Mouse (Mus musculus) spleen, postnatal 4 days (tissue): ENCODE data around the gene Gtf2f1.

ENCODE experiments used
- DNase-seq, 2 experiments: peaks; one replicate each; pipeline ENCODE4 v3.0.0; 2022; ENCODE audit warnings: low spot score in 2 of 2

Gene Gtf2f1

DNA sequence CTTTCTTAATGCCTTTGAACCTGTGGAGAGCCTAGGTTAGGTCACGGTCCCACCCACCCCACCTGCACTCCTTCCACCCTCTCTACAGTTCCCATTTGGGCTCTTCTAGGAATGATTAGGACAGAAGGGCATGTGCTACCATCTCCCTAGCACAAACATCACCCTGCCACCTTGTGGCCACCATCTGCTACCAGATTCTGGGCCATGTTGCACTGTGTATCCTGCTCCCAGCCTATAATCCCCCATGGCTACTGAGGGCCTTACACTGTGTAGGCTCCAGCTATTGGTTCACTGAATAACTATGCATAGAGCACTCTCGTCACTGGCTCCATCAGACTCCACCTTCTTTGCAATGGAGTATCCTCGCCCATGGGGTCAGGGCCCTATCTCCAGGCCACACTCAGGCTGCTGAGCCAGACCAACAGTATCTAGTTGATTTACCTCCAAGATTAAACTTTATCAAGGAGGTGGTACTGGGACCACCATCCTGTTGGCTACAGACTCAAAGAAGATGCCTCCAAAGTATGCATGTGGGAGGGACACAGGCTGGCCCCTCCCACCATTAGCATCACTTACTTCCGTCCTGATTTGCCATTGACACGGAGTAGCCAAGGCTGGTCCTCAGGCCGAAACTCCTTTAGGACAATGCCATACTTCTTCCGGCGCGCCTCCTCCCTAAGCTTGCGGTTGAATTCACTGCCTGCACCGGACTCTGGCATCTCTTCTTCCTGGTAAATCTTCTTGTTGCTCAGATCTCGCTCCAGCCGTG lies 3.8 kb downstream of the Gtf2f1 start:
- DNase-seq: no peak

GRCm38 (mm10) chr17:57003994-57004393 lies 7.1 kb downstream of the Gtf2f1 start:
- DNase-seq: no peak

- no peak for DNase-seq
Observed at GRCm38 (mm10) chr17:57001228-57001627, 9.9 kb downstream of the Gtf2f1 start.

GRCm38 (mm10) chr17:56999968-57000609 lies 11.0 kb downstream of the Gtf2f1 start, which contains the start of gene Pspn:
Pspn (minus strand) TSS chr17:57000018.
- no peak for DNase-seq

DNA sequence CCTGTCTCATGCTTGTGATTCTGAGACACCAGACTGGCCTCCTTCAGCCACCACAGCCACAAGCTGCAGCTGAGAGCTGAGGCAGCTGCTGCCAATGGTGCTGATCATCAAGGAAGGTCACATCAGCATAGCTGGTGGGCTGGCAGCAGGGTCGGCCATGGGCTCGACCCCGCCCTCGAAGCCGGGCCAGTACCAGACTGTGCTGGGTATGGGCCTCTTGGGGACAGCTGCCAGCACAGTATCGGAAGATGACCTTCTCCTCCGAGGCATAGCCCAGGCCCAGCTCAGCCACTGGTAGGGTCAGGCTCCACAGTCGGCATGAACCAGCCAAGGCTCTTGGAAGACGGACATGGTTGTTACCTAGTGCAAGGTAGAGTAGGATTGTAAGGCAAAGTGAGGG lies 11.7 kb downstream of the Gtf2f1 start:
- no peak for DNase-seq

GRCm38 (mm10) chr17:56997029-56997667 lies 13.9 kb downstream of the Gtf2f1 start, which contains the start of gene Alkbh7:
Alkbh7 (plus strand) TSS chr17:56997339.
- peak; percentile 94 to 95 for DNase-seq

DNA sequence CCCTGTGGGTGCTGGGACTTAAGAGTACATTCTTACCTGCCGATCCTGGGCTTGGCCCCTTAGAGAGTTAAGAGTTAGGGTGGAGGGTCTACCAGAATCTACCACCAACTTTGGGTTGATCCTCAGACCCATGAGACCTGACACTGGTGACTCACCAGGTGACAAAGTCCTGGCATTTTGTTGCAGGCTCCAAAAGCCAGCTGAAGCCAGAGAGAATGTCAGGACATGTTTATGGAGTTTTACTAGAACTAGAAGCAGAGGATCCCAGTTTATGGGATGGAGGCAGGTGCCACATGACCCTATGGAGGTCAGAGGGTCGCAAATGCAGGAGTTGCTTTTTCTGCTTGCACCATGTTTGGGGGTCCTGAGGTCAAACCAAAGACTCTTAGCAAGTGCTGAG lies 14.6 kb downstream of the Gtf2f1 start:
- DNase-seq: no peak

DNA sequence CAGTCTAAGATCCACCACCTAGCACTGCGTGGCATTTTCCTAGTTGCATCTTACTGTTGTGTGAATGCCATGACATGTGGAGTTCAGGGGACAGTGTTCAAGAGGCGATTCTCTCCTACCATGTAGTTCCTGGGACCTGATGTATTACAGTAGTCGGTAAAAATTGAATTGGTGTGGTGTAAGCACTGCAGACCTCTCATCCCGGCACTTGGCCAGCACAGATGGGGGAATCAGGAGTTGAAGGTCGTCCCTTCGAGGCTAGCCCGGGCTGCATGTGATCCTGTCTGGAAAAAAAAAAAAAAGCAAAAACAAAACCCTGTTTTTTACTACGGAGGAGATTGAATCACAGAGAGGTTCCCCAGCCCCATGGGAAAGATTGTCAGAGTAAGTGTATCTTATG lies 16.0 kb downstream of the Gtf2f1 start:
- no peak for DNase-seq

DNA sequence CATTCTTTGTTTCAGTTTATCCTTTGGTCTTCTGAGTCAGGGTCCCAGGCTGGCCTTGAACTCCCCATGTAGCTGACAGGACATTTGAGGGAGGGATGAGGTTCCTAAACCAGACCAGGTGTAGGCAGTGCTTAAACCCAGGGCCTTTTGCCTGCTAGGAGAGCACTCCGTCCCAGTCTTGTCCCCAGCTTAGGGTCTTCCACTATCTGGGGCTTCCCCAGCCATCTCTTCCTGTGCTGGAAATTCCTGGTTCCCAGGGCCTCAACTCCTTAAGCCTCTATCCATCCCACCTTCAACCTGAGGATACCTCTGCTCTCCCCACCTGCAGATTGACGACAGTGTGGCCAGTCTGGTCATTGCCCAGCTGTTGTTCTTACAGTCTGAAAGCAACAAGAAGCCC lies 20.1 kb downstream of the Gtf2f1 start:
- no peak for DNase-seq

DNA sequence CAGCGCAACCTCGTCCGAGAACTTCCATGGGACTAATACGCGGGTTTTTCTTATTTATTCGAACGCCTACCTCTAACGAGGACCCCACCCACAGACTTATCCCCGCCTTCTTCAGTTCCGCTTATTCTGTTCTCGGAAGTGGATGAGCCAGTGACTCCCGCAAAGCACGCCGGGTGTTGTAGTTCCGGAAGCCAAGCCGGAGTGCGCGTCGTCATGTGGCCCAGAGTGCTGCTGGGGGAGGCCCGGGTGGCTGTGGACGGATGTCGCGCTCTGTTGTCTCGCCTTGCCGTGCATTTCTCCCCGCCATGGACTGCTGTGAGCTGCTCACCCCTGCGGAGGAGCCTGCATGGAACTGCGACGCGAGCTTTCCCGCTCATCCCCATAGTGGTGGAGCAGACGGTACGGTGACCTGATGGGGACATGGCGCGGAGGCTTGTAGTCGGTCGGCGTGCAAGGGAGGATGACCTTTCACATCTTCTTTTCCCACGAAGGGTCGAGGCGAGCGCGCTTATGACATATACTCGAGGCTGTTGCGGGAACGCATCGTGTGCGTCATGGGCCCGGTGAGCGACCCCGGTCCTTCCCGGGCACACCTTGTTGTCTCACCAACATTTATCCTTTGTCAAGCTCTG lies 20.9 kb downstream of the Gtf2f1 start, which contains the start of gene Clpp:
TSS of gene Clpp (plus strand) at position 191 of the 632 bp plus-strand sequence.
- DNase-seq: peak; percentile 91 to 95

DNA sequence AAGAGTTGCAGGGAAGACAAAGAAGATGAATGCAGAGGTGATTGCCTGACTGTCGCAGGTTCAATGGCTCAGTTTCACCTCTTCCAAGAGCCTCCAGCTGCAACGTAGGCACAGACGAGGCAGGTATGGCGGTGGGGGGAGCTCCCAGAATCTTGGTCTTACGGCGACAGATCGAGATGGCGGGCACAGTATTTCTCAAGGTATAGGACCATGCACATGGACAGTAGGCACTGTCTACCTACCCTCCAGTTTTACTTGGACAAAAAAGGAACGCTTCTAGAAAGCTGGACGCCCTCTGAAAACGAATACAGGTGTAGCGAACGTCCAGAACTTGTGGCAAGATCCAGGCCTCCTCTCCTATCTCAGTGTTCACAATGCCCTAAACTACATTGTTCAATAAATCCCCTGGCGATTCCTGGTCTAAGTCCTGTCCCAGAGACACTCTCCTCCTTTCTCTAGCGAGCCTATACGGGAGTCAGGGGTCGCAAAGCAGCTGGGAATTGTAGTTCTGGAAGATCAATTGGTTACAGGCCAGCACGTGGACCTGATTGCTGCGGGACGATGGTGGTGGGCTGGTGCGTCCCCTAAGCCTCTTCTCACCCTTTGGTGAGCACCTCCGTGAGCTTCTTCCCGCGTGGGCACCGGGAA lies 21.5 kb downstream of the Gtf2f1 start:
- no peak for DNase-seq

- no peak for DNase-seq
Observed at GRCm38 (mm10) chr17:56988921-56989430, 22.1 kb downstream of the Gtf2f1 start.

DNA sequence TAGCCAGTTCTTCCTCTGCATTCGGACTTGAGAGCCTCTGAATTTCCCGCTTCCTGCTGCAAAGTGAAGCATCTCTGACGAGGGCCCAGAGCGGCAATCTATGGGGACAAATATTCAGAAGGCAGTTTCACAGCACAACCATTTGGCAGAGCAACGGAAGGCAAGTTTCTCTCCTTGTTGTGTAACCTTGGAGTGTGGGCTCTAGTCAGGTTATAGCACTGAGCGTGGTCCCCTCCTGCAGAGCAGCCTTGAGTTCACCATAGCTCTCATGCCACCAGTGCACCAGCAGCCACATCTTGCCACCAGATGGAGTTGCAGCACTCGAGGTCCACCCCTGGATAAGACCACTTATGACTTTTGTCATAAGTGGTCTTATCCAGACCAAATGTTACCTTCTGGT lies 22.6 kb downstream of the Gtf2f1 start:
- no peak for DNase-seq

- no peak for DNase-seq
Observed at GRCm38 (mm10) chr17:56986105-56986805, 24.8 kb downstream of the Gtf2f1 start.

DNA sequence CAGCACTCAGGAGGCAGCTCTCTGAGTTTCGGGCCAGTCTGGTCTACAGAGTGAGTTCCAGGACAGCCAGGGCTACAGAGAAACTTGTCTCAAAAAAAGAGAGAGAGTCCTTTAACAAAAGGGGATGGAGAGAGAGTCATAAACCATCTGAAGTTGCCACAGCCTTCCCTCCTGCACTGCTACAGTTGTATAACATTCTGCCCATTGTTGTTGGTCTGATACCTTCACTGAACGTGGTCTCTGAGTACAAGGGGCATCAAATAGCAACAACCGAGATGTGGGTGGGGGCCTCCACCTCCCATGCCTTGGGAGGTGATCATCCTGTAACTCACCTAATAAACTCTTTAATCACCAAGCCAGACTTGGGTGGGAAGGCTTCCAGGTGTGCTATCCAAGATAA lies 25.4 kb downstream of the Gtf2f1 start:
- no peak for DNase-seq

DNA sequence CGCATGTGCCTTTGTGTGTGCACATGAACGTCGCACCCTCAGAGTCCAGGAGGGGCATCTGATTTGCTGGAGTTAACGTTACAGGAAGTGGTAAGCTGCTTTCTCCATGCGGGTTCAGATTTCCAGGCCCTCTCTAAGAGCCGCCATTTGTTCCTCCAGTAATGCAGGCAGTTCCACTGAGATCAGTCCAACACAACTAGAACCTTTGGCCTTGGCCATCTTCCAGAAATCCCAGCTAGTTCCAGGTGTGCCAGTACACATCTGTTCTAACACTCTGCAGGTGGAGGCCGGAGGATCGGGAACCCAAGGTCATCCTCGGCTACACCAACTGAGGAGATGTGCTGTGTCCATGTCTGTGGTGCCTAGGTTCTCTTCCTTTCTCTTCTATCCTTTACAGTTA lies 26.2 kb downstream of the Gtf2f1 start:
- DNase-seq: no peak

GRCm38 (mm10) chr17:56982013-56982412 lies 29.1 kb downstream of the Gtf2f1 start, which contains the start of gene Acer1:
Acer1 (minus strand) TSS chr17:56982126.
- DNase-seq: no peak

DNA sequence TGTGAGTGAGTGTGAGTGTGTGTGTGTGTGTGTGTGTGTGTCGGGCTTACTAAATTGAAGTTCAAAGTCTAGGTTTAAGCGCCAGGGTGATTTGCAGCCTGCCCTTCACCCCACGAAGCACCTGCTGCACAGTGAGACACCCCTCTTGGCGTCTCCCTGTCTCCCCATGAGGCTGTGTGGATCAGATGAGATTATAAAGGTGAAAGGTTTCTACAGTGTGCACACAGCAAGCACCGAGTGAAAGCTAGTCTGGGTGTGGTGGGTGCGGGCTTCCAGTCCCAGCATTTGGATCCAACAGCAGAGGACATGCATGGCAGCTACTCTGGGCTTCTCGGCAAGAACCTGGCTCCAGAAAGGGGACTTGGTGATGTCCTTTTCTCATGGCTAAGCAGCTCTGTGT lies 30.0 kb downstream of the Gtf2f1 start:
- DNase-seq: no peak

DNA sequence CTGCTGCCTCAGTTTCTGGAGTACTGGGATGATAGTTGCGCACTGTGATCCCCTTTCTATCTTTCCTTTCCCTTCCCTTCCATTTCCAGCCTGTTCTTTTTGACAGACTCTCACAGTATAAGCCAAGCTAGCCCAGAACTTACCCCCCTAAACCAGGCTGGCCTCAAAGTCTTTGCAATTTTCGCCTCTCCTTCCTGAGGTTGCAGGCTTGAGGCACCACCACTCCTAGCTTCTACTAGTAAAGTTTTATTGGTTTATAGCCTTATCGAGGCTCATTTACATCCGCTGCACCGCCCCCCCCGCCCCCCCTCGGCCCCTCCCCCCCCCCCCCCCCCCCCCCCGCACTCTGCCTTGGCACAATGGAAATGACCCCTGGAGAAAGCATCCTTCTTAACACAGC lies 31.6 kb downstream of the Gtf2f1 start:
- DNase-seq: no peak

GRCm38 (mm10) chr17:56976531-56977390 lies 34.3 kb downstream of the Gtf2f1 start:
- DNase-seq: no peak
